Mouse (Mus musculus) induced T-regulatory cell, adult 2 months (primary cell): ENCODE results near the gene Cfb.
A peak's percentile ranks its signal among the peaks of the same experiment; 100 is the strongest.

ENCODE experiments used
- DNase-seq: peaks from one replicate; pipeline ENCODE4 v3.0.0-alpha.2; 2012; ENCODE audit warnings: low read depth

Cfb gene

DNA sequence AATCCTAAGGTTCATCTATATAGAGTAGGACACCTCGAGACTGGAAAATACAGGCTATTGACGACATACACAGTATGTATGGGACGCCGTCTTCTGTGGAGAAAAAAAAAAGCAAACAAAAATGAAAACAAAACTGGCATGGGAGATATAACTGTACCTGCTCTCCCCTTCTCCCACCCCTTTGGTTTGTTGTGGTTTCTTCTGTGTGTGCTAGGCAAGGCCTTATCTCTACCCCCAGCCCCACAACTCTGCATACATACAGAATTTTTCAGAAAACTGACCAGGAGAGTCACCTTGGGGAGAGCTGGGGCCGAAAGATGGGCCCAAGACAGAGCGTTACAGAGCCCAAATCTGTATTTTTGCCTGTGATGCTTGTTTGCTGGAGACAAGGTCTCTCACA is 22.4 kb upstream of the Cfb start:
- no peak for DNase-seq

DNA sequence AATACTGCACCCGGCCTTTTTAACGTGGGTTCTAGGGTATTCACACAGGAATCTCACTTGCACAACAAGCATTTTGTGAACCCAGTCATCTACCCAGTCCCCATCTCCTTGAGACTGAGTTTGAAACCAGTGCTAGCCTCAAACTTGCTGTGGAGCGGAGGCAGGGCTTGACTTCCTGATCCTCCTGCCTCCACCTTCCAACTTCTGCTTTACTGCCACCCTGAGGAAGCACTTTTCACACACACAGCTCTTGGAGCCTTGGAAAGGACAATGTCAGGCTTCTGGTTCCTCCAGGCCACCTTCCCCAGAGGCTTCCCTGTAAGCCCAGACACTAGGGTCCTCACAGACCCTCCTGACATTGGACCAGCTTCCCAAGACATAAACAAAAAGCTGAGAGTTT is 21.0 kb upstream of the Cfb start:
- no peak for DNase-seq

DNA sequence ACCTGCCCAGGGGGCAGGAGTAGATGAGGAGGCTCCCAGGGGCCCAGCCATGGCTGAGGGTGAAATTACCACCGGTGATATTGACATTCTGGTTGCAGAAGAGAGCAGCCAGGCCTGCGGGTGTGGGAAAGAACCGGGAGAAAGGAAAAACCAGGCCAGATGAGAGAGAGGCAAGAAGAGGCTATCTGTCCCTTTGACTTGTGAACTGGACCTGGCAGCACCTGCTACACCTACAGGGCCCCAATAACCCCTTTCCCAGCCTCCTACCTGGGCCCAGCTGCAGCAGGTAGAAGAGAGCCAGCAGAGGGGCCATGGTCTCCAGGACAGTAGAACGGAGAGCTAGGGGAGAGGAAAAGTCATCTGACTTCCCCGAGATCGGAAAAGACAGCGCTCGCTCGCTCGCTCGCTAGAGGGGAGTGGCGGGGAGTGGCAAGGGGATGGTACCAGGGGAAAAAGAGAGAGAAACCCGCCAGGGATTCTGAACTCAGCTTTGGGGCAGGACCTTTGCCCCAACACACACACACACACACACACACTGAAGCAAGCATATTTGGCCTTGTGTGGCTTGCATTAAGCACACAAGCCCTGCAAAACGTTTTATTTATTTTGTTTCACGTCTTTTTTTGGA is 19.5 kb upstream of the Cfb start, which contains the start of gene Gm20547:
Gene Gm20547 (minus strand): TSS at position 360 of the 628 bp plus-strand sequence.
- no peak for DNase-seq

DNA sequence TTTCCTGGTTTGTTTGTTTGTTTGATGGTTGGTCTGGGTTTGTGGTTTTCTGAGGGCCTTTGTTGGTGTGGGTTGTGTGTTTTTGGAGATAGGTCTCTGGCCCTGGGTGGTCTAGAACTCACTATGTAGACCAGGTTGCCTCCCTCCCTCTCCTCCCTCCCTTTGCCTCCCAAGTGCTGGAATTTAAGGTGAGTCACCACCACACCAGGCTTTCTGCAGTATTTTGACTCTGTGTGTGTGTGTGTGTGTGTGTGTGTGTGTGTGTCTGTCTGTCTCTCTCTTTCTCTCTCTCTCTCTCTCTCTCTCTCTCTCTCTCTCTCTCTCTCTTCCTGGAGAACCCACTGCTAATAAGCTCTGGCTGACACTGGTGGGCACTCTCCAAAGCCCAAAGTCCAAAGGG is 18.8 kb upstream of the Cfb start:
- DNase-seq, result no peak

DNA sequence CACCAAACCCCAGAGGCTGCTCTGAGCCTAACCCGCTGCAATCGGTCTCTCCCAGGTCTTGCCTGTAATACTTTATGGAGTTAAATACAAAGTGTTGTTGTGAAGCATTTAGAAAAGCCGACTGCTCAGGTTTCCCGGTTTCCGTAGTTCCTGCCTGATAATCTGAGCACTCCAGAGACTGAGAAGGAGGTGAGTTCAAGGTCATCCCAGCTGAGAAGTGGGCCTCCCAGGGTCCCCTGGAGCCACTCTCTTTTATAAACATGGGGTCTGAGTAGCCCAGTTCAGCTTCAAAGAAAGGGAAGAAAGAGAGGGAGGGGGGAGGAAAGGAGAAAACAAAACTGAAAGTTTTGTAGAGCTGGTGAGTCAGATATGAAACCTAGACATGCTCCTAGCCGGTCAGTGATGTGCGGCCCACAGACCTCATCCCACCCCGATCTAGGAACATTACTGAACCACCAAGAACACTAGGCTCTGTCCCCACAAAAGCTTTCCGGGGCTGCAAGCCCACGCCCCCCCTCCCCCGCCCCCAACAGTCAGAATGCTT is 17.1 kb upstream of the Cfb start, which contains the start of gene Zbtb12:
Gene Zbtb12 (plus strand): TSS at position 148 of the 544 bp plus-strand sequence.
- peak; percentile 77 for DNase-seq

DNA sequence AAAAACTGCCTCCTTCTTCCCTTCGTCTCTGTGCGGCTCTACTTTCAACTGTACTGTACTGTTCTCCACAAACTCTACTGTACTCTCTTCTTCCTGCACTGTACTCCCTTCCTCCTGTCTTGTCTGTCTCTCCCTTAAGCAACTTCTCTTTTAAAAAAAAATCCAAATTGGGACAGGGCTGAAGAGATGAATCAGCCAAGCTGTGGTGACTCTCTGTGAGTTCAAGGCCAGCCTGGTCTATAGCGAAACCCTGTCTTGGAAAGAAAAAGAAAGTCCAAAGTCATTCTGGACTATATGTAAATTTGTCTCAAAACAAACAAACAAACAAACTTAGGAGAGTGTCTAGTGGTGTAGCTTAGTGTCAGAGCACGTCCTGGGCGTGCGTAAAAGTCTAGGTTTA is 12.0 kb upstream of the Cfb start:
- DNase-seq, result no peak

DNA sequence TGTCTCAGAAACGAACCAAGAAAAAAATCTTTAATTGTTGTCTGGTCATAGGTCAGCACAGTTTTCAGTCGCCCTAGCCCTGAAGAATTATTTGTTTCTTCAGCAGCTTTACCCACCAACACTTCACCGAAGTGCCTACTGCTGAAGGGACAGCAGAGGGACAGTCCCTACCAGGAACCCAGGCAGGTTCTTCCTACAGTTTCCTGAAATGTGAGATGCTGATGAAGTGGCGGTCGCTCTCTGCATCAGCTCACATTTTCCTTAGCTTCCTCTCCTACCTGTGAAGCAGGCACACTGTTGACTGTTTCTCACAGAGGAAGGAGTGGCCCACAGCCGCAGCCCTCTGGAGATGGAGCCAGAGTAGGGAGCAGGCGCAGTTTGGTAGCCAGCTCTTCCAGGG is 3.7 kb upstream of the Cfb start:
- DNase-seq, result no peak

DNA sequence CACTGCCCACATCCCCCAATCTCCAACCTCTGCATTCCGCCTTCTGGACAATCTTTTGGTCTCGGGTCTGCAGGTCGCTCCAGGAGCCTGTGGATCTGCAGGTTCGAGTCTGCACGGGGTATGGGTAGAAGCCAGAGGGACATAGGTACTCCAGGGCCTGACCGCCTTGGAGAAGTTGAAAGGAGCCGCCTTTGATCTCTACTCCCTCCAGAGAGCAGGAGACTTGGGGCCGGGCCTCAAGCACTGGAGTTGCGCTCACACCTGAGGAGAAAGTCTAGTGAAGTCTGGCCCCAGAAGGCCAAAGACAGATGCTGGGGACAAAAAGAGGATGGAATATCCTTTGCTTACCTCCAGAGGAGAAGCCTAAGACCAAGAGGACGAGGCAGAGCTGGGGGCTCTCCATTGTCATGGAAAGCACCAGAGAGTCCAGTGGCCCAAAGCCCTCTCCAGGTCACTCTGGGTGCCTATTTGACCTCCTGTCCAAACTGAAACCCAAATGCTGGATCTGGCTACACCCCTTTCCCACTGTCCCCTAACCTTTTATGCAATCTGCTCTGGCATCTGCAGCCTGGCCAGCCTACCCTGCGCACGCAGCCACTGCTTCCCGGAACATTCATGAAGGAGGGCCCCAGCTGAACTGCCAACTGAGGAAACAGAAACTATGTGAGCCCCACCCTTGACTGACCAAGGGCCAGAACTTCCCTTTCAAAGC is 458 bp downstream of the Cfb start:
- DNase-seq, result no peak

DNA sequence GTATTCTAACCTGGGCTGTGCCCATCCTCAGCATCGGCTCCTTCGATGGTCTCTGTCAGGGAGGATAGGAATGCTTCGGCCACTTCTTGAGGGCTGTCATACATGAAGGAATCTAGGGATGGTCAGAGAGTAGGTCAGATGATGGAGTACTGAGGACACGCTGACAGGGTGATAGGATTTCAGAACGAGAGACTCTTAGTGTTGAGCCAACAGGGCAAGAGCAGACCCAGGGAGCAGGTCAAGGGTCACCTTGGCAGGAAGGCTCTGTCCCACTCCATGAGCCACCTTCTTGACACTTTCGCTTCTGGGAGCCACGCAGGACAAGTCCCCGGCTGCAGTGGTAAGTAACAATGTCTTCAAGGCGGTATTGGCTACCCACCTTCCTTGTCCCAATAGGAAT is 1.8 kb downstream of the Cfb start:
- no peak for DNase-seq

DNA sequence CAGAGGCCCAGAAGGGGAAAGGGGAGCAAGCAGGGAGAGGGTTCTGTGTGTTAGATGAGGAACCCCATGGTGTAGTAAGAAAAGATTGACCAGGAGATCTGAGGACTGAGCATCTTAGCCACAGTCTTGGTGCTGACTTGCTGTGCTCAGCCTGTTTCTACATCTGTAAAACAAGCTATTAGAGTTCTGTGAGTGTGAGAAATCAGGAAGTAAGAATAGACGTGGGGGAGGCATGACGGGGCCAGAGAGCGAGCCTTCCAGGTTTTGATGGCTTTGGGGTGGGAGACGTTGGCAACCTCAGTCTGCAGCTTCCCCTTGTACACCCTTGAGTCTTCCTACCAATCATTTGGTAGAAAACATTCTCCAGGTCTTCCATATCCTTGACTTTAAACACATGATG is 3.6 kb downstream of the Cfb start:
- DNase-seq, result no peak

DNA sequence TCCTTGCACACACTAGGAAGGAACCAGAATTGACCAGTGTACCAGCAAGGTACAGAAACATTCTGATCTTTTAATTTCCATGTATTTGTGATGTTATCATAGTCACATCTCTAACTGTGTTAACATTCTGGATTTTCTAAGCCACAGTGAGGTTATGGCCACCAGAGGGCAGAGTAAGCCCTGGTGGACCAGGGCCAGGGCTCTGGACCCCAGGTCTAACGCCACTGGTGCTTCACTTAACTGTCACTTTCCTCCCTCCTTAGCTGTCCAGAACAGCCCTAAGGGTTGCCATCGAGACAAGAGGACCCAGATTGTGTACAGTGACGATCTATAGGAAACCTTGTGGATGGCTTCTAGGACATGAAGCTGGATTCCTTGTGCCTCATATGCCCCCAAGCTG is 6.5 kb downstream of the Cfb start:
- peak; percentile 68 for DNase-seq

DNA sequence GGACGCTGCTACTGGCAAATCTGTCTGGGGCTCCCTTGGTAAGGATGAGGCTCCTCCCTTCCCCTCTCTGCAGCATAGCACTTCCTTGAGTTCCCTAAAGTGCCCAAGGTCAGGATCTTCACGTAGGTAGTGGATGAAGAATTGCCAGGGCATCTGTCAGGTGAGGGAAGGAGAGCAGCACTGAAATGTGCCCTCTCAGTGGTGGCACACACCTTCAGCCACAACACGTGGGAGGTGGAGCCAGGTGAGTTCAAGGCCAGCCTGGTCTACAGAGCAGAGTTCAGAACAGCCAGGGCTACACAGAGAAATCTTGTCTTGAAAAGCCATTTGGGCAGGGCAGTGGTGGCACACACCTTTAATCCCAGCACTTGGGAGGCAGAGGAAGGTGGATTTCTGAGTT is 7.6 kb downstream of the Cfb start:
- no peak for DNase-seq

DNA sequence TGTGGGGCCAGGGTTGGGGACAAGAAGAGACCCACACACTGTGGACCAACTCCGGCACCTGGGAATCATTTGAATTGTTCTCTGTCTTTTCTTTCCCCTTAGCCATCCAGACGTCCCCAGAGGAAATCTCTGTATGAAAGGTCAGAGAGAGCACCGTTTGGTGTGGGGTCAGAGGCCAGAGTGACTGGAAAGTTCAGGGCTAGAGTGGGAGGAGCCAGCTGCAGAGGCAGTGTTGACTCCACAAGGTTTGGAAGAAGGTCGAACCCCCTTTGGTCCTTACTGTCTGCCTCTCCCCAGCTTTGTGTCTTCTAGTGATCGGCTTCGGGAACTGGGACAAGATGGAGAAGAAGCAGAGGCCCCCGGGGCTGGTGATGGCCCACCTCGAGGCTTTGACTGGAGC is 8.8 kb downstream of the Cfb start:
- DNase-seq, result no peak

DNA sequence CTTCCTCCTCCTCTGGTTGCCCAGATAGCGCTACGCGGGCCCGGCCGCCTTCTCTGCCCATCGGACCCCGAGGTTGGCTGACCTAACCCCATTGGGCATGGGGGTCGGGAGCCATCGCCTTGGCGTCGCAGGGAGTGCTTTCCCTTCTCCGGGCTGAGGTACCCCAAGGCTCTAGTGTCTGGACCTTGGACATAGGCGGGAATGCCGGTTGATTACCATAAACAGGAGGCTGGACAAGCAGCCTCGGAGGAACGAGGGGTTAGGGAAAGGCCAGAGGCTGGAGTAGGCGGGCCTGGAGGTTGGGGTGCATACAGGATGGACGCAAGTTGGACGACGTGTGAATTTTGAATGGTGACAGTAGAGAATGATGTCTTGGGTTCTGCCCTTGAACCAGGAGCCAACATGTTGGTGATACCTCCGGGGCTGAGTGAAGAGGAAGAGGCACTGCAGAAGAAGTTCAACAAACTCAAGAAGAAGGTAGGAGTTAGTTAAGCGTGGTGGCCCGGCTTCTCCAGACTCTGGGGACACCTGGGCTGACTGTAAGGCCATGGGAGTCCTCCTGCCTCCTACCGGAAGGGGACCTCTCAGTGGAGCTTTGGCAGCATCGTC is 11.7 kb downstream of the Cfb start:
- DNase-seq, result peak; percentile 66

DNA sequence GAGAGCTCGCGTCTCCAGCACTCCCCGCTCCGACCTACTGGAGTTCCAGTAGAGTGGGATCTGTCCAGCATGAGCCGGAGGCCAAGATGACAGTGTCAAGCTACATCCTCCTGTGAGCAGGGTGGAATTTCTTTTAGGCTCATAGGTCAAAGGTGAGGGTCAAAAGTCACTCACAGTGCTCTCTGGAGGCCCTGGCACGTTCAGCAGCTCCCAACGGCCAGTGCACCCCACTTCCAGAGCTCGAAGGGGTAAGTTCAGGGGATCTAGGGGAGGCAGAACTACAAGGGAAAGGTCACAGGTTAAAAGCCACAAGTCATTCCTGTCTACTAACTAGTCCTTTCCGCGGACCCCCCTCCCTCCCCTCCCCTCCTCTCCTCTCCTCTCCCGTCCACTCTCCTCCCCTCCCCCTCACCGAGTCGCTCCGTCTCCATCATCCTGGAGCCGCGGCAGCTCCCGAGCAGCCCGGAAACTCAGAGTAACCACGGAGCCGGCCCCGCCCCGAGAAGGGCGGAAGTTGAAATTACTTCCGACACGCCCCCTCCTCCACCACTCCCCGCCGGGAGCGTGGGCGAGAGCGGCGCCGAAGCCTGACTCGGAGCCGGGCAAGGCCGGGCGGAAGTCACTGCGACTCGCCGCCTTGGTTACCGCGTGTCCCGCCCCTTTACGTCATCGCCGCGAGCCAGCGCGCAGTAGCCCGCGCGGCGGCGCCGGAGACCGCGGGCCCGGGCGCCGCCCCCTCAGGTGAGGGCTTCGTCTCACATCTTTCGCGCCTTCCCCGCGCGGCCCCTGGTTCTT is 12.4 kb downstream of the Cfb start, which contains the start of the genes Skiv2l and Nelfe:
Gene Skiv2l (minus strand): TSS at position 489 of the 795 bp plus-strand sequence.
Gene Nelfe (plus strand): TSS at position 670 of the 795 bp plus-strand sequence.
- peak; percentile 99 for DNase-seq

DNA sequence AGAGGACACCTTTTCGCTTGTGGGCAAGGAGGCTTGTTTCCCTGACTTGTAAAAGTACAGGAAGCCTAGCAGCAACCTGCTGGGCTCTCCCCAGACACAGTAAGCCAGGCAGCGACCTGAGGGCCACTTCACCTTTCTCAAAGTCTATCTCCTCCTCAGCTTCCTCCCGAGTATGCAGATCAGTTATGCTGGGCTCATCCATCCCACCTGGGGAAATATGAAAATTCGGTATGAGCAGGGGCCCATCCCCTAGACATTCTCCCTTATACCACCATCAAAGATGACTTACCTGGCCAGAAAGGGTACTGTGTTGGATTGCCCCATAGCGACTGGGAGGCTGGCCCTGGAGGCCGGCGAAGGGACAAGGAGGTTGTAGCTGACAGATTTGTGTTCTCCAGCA is 14.7 kb downstream of the Cfb start:
- no peak for DNase-seq

DNA sequence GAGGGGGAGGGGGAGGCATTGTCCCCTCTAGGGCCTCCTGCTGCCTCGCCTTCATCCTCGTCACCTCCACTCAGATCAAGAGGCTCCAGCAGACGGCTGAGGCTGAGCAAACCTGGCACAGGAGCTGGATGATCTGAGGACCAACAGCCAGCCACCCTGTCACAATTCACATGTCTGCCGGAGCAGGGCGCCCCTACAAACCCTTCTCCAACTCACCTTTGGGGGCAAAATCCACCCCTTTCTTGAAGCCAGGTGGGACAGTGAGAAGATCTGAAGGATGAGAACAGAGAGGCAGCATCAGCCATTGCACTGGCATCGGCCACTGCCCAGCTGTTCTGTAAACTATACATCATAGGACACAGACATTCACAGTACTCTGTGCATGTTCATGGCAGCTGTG is 15.1 kb downstream of the Cfb start:
- DNase-seq, result no peak

DNA sequence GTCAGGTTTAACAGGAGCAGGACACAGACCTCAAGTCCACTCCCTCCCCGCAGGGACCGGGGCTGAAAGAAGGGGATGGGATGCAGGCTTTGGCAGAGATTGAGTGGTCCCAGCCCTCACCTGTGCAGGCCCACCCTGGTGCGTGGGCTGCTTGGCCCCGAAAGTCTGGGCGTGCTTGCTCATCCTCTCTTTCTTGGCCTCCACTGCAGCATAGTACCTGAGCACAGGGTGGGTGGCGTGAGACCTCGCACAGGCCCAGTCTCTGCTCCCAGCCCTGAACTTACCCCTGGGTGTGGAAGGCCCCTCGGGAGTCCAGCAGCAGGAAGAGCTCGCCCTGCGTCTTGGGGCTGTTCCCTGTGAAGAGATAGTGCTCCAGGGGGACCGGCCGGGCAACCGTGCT is 17.4 kb downstream of the Cfb start:
- no peak for DNase-seq

DNA sequence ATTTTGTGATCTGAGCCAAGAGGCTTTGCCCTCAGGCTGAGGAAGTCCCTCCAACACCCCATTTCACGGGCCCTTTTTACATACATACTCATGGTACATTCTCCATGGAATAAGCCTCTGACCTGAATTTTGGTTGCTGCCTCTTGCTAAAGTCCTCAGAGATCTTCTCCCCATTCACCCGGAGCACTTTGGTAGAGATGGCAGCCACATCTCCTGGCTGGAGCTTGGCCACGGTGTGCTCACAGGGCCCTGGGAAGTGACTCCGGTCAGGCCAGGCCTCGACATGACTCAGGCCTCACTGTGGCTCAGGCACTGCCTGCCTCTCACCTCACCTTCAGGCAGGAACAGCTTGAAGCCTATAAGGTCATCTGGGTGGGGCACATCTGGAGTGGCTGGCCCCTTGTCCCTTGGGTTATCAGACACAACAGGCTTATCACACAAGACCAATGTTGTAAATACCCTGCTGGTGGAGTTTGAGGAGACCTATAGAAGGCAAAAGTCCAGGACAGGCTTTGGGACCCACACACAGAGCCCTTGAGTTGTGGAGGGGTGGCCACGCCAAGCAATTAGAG is 21.5 kb downstream of the Cfb start:
- no peak for DNase-seq

DNA sequence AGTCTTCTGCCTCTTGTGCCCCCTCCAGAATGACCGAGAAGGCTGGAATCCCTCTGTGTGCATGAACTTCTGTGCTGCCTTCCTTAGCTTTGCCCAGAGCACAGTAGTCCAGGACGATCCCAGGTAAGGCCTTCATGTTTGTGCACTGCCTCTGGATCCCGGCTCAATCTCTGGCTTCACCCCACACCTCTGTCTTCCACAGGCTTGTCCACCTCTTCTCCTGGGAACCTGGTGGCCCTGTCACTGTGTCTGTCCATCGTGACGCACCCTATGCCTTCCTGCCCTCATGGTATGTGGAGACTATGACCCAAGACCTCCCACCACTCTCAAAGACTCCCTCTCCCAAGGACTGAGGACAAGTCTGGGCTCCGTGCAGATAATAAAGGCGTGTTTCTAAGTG is 23.5 kb downstream of the Cfb start:
- DNase-seq, result no peak

DNA sequence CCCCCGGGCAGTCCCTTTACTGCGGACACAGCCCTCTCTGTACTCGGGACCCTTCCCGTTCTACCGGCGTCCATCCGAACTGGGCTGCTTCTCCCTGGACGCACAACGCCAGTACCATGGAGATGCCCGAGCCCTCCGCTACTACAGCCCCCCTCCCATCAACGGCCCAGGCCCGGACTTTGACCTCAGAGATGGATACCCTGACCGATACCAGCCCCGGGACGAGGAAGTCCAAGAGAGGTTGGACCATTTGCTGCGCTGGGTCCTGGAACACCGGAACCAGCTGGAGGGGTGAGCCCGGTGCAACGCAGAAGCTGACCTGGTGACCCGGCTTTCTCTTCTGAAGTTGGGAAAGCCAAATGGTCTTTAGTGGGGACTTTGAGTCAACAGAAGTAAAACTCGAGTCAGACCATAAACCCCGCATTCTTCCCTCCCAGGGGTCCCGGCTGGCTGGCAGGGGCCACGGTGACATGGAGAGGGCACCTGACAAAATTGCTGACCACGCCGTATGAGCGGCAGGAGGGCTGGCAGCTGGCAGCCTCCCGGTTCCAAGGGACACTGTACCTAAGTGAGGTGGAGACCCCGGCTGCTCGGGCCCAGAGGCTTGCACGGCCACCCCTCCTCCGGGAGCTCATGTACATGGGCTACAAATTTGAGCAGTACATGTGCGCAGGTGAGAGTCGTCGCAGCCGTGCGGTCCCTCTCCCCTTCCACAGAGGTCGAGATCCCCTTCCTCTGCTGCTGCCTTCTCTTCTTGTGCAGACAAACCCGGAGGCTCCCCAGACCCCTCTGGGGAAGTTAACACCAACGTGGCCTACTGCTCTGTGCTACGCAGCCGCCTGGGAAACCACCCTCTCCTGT is 24.6 kb downstream of the Cfb start:
- no peak for DNase-seq
